Mouse (Mus musculus): ENCODE measurements around the gene Zmym4.
"Not testable (repeated sequence)": the region's sequence is repeated elsewhere in the genome, so short reads cannot be mapped to it uniquely, and the experiment has no call there.

The Zmym4 gene

DNA sequence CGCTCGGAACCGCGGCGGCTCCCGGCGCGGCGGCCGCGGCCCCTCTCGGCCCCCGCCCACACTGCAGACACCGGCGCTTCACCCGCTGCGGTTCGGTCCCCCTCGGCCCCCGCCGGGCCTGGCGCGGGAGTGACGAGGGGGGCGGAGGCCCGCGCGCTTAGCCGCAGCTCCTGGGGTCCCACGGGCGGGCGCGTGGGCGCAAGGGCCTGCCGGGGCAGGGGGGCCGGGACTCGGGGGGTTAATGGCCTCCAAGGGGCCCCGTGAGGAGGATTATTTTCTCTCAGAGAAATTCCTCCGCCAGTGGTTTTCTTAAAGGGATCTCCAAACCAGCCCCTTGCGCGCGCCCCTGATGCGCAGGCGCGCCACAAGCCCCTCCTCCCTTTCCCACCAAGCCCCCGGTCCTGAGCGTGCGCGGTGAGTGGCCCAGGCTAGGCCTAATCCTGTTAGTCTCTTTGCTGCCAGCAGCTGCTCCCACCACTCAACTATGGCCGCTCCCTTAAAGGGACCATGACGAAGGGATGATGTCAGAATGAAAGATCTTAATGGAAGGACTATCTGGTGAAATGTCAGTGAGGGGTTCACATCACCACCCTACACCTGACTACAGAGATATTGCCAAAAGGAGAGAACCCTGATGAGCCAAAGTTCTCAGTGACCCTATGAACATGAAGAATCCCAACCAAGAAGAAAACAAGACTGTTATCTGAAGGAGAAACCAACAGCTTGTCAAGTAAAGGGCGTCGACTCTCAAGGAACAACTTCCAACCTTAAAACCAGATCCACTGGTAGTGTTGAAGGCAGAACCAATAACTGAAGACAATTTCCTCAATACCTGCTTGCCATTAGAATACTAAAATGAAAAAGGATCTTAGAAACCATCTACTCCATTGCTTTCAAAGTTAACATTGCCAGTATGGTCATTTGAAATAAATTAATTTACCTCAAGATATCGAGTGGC is at the start of gene Zmym4:
Gene Zmym4 (minus strand): TSS at position 272 of the 958 bp plus-strand sequence.
- peak; percentile 93 for DNase-seq (ENCODE audit: low spot score)

DNA sequence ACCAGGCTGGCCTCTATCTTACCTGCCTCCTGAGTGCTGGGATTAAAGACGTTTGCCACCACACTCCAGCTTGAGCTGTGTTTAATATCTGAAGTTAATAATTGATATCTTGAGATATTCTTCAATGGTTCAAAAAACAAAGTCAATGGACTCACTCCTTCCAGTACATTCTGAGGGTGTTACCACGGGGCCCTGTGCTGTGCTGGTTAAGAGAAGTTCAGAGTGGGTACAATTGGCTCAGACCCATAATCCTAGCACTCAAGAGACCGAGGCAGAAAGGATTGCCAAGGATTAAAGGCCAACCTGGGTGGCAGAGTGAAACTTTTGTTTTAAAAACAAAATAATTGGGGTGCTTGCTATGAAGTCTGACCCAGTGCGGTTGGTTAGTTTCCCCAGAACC is 48.4 kb upstream of the Zmym4 start:
- DNase-seq (ENCODE audit: low spot score): no peak

DNA sequence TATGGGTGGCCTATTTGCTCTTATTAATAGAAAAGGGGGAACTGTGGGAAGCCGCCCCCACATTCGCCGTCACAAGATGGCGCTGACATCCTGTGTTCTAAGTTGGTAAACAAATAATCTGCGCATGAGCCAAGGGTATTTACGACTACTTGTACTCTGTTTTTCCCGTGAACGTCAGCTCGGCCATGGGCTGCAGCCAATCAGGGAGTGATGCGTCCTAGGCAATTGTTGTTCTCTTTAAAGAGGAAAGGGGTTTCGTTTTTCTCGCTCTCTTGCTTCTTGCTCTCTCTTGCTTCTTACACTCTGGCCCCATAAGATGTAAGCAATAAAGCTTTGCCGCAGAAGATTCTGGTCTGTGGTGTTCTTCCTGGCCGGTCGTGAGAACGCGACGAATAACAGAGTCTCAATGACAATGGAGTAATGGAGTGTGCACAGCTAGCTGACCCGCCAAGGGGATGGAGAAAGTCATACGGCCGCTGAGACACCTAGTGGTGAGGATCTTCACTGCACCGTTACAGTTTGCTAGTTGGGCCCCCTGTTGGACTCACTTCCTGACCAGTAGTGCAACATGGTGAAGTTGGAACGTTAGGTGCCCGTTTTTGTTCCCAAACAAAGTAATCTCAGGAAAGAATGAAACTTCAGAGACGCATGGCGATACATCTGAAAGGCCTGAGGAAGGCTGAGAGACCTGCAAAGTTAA is 47.5 kb upstream of the Zmym4 start:
- peak; percentile 78 for DNase-seq (ENCODE audit: low spot score)

DNA sequence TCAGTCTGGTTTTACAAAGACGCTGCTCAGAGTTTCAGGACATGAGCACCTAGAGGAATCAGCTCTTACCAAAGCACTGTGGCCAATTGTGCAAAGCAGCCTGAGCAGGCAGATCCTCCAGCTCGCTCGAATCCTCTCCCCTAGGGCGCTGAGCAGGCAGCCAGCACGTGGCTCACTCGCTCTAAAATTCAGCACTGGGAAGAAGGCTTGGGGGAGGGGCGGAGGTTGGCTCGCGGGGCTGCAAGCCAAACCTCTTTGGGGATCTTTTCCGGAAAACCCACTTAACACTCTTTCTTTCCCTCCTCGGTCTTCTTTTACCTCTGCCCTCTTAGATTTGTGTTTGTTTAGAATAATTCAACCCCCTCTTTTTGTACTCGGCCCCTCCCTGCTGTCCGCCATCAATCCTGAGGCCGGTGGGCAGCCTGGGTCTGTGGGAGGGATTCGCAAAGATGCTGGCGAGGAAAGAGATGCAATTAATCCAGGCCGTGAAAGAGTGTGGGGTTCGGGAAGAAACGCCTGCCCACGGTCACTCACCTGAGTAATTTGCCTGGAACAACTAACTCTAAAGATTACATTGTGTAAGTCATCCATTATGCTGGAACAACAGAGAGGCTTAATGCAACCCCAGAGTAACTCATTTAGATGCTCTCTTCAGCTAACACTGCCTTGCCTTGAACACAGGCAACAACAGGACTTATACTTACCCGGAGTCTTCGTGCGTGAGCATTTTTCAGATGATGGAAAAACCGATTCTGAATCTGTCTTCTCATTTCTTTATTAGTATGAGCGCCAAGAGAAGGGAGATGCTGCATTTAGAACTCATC is 37.4 kb upstream of the Zmym4 start:
- DNase-seq (ENCODE audit: low spot score): no peak

DNA sequence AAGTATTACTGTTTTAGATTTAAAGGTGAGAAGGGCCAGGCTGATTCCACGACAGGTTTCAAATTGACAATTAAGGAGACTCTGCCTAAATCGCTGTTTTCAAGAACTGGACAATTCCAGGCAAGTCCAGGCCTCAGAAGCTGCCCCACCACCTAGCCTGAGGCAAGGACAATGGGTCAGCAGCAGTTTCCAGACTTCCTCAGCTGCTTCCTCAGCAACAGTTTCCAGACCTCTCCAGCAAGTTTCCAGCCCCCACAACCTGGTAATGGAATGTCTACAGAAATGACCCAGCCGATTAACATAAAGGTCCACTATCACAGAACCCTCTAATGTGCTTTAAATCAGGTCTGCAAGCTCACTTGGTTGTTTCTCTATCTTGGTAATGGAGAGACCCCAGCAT is 36.4 kb upstream of the Zmym4 start:
- no peak for DNase-seq (ENCODE audit: low spot score)

DNA sequence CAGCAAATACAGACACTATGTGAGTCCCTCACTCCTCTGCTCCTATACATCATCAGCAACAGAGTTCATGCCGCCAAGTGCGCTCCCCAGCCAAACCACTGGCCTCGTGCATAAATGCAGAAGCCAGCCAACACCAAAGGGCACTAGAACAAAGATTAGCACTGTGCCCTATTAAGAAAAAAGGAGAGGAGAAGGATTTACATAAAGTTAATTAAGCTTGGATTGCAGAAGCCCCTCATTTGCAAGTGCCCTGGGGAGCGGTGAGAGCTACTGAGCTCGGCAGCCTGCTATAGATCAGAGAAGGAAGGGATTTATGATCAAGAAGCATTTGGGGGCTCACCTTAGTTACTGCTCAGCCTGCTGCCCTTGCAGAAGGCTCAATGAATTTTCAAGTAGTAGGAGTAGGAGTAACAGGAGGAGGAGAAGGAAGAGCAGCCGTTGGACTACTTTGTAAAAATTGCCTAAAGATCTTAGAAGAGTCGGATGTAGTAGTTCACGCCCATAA is 32.7 kb upstream of the Zmym4 start:
- DNase-seq (ENCODE audit: low spot score): no peak

DNA sequence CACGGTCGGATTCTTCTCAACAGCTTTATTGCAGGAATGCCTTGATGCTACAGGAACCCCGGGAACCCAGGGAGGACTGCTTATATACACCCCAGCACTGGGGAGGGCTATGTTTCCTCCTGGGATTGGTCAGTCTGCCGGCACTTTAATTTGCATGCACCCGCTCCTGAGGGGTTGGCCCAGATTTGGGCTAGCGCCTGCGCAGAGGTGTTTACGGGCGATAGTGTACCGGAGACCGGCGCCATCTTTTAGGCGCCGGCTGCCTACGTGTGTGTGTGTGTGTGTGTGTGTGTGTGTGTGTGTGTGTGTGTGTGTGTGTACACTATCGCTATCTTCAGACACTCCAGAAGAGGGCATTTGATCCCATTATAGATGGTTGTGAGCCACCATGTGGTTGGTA is 31.4 kb upstream of the Zmym4 start:
- not testable (repeated sequence) for DNase-seq (ENCODE audit: low spot score)

DNA sequence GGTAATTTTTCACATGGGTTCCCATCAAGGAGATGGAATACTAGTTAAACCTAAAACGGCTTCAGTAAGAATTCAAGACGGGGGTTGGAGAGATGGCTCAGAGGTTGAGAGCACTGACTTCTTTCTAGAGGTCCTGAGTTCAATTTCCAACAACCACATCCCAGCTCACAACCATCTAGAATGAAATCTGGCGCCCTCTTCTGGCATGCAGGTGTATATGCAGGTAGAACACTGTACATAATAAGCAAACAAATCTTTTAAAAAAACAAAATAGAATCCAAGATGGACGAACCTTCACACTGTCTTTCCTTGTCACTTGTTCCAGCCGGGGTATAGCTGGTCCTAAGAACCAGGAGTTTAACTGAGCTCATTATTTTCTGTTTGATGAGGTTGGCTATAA is 24.4 kb upstream of the Zmym4 start:
- peak; percentile 54 for DNase-seq (ENCODE audit: low spot score)

DNA sequence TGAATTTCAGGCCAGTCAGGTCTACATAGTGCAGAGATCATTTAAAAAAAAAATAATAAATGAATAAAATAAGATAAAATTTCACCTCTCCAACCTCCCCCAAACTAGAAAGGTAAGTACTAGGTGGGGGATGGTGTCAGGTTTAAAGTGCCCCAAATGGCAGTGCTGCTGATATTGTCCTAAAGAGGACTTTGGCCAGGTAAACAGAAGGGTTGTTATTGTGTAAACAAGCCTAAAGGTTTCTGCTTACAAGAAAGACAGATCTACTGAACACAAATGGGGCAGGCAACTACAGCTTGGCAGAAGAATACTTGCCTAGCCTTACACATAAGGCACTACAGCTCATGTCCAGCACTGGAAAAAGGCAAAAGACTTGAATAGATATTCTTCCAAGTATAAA is 22.6 kb upstream of the Zmym4 start:
- DNase-seq (ENCODE audit: low spot score): no peak

DNA sequence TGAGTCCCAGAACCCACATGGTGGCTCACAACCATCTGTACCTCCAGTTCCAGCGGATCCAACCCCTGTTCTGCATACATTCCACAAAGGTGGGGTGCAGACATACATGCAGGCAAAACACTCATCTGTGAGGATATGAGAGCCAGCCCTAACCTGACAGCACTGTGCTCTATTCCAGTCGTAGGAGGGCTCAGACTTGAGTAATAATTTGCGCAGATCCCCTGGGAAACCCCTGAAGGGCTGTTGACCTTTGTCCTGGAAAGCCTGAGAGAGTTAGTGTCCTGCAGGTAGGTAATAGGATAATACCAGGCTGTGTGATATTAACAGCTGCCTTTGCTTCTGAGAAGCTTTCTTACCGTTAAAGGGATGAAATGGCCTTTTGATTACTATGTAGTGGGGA is 20.6 kb upstream of the Zmym4 start:
- DNase-seq (ENCODE audit: low spot score): no peak

DNA sequence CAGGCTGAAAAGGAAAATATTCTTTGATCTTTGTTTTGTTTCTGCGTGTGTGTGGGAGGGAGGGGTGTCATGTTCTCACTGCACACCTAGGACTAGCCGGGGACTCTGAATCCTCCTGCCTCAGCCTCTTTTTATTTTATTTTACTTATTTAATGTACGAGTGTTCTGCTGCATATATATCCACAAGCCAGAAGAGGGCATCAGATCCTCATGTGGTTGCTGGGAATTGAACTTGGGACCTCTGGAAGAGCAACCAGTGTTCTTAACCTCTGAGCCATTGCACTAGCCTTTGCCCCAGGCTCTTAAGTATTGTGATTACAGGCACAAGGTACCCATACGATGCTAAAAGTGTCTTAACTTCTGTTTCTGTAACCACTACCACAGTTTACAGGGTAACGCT is 18.8 kb upstream of the Zmym4 start:
- DNase-seq (ENCODE audit: low spot score): no peak

DNA sequence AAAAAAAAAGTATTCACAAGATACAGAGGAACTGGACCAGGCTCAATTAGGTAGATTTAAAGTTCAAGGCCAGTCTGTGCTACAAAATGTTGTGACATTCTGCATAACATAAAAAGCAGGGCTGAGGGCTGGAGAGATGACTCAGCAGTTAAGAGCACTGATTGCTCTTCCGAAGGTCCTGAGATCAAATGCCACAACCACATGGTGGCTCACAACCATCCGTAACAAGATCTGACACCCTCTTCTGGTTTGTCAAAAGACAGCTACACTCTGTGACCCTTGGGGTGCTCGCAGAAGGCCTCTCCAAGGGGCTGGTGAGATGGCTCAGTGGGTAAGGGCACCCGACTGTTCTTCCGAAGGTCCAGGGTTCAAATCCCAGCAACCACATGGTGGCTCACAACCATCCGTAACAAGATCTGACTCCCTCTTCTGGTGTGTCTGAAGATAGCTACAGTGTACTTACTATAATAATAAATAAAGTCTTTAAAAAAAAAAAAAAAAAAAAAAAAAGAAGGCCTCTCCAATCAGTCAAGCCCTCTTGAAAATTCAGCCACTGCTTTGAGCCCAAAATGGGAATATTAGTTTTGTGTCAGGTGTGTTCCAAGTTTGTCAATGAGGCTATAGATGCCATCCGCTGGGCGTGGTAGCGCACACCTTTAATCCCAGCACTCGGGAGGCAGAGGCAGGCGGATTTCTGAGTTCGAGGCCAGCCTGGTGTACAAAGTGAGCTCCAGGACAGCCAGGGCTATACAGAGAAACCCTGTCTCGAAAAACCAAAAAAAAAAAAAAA is 16.0 kb upstream of the Zmym4 start:
- DNase-seq (ENCODE audit: low spot score): not testable (repeated sequence)

DNA sequence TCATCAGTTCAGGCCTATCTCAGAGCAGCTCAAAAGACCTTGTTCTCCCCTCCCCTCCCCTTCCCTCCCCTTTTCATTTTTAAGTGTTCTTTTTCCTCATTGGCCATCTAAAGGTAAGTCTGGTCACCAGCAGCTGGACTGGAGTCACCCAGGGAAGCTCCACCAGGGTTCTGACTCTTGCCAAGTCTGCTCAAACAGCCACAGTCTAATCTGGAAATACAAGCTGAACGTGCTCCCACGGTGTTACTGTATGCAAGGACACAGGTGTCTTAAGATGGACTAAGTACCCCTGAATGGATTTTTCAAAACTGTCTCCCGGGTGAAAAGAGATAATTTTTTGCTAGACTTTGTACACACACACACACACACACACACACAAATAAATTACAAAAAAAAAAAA is 15.4 kb upstream of the Zmym4 start:
- DNase-seq (ENCODE audit: low spot score): no peak

DNA sequence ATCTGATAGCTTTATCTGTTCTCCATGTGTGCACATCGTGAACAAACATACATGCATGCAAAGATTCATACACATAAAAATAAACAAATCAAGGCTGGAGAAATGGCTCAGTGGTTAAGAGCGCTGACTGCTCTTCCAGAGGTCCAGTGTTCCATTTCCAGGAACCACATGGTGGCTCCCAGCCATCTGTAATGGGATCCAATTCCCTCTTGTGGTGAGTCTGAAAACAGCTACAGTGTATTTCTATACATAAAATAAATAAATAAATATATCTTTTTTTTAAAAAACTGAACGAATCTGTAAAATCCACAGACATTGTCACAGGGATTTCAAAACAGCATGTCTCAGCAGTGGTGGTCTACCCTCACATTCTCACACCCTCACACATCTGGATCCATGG is 10.8 kb upstream of the Zmym4 start:
- no peak for DNase-seq (ENCODE audit: low spot score)

DNA sequence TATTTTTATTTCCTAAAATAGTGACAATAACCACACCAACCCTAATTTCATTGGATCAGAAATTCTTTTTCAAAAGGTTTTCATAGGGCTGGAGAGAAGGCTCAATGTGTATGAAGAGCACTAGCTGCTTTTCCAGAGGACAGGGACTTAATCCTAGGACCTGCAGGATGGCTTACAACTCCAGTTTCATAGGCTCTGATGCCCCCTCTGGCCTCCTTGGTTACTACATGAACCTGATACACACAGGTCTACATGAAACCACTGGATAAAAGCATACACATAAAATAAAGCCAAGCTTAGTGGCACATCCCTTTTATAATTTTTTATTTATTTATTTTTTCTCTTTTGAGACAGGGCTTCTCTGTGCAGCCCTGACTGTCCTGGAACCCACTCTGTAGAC is 9.5 kb upstream of the Zmym4 start:
- peak; percentile 32 for DNase-seq (ENCODE audit: low spot score)

DNA sequence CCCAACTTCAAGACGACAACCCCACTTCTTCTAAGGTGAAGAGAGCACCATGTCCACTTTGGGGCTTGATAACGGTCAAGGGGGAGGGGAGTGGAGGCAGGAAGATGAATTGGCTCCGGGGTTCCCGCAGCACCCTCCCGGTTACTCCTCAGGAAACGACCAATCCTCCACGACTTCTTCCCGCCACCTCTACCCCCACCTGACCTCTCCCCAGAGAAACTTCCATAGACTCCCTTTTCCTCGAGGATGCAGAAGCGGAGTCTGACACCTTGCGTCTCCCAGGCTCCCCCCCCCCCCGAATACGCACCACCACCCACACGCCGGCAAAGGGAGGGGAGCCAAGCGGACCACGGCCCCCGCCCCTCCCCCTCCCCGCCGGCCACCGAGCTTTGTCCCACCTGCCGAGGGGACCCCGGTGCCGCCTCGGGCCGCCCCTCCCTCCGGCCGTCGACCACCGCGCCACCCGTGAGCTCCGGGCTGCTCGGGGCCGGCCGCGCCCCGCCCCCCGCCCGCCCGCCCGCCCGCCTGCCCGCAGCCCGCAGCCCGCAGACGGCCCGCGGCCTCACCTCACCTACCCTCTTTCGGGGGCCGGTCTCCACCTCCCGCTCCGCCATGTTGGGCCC is 583 bp downstream of the Zmym4 start:
- no peak for DNase-seq (ENCODE audit: low spot score)

DNA sequence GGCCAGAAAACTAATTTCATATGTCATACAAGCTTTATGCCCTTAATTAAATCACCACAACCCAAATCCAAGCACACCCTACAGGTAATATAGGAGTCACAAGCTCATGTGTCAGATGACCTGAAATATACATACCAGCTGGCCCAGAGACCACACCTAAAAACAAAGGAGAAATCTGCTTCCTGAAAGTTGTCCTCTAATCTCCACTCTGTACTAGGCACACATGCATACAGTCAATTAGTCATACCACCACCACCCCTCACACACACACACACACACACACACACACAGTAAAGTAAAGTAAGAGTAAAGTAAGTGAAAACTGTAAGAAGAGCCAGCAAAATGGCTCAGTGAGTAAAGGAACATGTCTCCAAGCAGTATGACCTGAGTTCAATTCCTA is 9.3 kb downstream of the Zmym4 start:
- DNase-seq (ENCODE audit: low spot score): no peak

DNA sequence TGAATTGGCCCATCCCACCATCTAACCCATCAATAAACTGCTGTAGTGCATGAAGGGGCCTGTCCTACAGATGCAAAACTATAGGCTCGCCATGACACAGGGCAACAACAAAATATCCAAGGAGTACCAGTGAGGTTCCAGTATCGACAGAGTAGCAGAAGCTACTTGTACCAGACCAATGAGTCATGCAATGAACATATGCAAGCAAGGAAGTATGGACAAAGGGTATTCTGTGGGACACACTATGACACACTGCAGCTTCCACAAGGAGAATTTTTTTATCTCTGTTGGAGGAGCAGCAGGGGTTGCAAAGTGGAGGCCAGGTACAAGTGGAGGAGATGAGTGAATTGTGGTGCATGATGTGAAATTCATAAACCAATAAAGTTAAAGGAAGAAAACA is 9.7 kb downstream of the Zmym4 start:
- DNase-seq (ENCODE audit: low spot score): no peak

DNA sequence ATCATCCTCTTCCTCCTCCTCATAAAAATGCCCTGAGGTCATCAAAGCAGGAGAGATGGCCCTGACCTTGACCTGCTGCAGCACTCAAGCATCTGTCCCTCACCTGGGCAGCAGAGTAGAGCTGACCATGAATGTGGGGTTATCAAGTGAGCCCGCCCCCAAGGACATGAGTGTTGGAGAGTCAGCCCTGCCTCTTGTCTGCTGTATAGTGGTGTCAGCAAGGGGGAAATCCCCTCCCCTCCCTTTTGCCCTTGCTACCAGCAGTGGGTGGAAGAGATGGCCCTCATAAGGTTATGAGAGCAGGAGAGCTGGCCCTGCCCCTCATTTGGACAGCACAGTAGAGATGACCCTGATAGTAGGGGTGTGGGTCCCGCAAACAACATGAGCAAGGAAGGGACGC is 10.5 kb downstream of the Zmym4 start:
- no peak for DNase-seq (ENCODE audit: low spot score)

DNA sequence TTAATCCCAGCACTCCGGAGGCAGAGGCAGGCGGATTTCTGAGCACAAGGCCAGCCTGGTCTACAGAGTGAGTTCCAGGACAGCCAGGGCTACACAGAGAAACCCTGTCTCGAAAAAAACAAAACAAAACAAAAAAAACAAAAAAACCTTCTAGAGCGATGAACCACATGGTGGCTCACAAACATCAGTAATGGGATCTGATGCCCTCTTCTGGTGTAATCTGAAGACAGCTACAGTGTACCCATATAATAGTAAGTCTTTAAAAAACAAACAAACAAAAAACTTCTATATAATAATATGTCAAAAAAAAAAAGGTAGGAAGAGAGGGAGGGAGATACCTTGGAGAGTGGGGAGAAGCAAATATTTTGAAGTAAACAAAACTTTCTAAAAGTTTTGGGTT is 17.1 kb downstream of the Zmym4 start:
- DNase-seq (ENCODE audit: low spot score): not testable (repeated sequence)

DNA sequence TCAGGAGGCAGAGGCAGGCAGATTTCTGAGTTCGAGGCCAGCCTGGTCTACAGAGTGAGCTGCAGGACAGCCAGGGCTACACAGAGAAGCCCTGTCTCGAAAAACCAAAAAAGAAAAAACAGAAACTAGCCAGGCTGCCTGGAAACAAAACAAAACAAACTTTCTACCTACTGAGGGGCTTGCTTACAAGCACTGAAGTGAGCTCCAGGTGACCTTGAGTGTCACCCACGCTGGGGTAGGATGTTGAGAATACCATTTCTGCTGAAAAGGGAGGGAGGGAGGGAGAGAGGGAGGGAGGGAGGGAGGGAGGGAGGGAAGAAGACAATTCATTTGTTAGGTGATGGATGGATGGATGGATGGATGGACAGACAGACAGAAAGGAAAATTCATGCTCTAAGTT is 24.5 kb downstream of the Zmym4 start:
- no peak for DNase-seq (ENCODE audit: low spot score)
